Mouse (Mus musculus): ENCODE data around the gene Mzf1. TPM values are rescaled to one million over a fixed set of nuclear protein-coding genes. Genes with fewer than 3 reads are reported as not detected.

Gene Mzf1
- 0.81 and 1.2 TPM in 2 replicates for total RNA-seq (2017)

GRCm38 (mm10) chr7:13054287-13055010, at the start of gene Mzf1:
TSS of gene Mzf1 (minus strand) at chr7:13054764.
- ATAC-seq (replicated peaks in 1 of 2; ENCODE audit: insufficient read depth in 1 of 2, low FRiP score in 2 of 2, low TSS enrichment in 1 of 2, low read depth in 1 of 2, poor library complexity in 2 of 2, severe bottlenecking in 2 of 2), result peak; percentile 88 to 94

- no peak for ATAC-seq (replicated peaks in 1 of 2; ENCODE audit: insufficient read depth in 1 of 2, low FRiP score in 2 of 2, low TSS enrichment in 1 of 2, low read depth in 1 of 2, poor library complexity in 2 of 2, severe bottlenecking in 2 of 2)
These were observed 40.5 kb upstream of the Mzf1 start, which contains the start of gene Vmn1r85 for GRCm38 (mm10) chr7:13095073-13095472. TSS of gene Vmn1r85 (minus strand) at chr7:13095173.

- no peak for ATAC-seq (replicated peaks in 1 of 2; ENCODE audit: insufficient read depth in 1 of 2, low FRiP score in 2 of 2, low TSS enrichment in 1 of 2, low read depth in 1 of 2, poor library complexity in 2 of 2, severe bottlenecking in 2 of 2)
These were observed 17.7 kb upstream of the Mzf1 start for GRCm38 (mm10) chr7:13072293-13072692.

GRCm38 (mm10) chr7:13063399-13063798, 8.8 kb upstream of the Mzf1 start:
- 0 out of 4 replicates have a peak, but pooled peaks of 1 of the 2 experiments have one; percentile 32 for ATAC-seq (replicated peaks in 1 of 2; ENCODE audit: insufficient read depth in 1 of 2, low FRiP score in 2 of 2, low TSS enrichment in 1 of 2, low read depth in 1 of 2, poor library complexity in 2 of 2, severe bottlenecking in 2 of 2)

- ATAC-seq (replicated peaks in 1 of 2; ENCODE audit: insufficient read depth in 1 of 2, low FRiP score in 2 of 2, low TSS enrichment in 1 of 2, low read depth in 1 of 2, poor library complexity in 2 of 2, severe bottlenecking in 2 of 2), result no peak
These were observed 5.0 kb upstream of the Mzf1 start for GRCm38 (mm10) chr7:13059536-13059935.

GRCm38 (mm10) chr7:13056913-13057700, 2.5 kb upstream of the Mzf1 start:
- ATAC-seq (replicated peaks in 1 of 2; ENCODE audit: insufficient read depth in 1 of 2, low FRiP score in 2 of 2, low TSS enrichment in 1 of 2, low read depth in 1 of 2, poor library complexity in 2 of 2, severe bottlenecking in 2 of 2), result no peak

GRCm38 (mm10) chr7:13053961-13054286, 640 bp downstream of the Mzf1 start:
- no peak; a peak in 1 of 4 replicates for ATAC-seq (replicated peaks in 1 of 2; ENCODE audit: insufficient read depth in 1 of 2, low FRiP score in 2 of 2, low TSS enrichment in 1 of 2, low read depth in 1 of 2, poor library complexity in 2 of 2, severe bottlenecking in 2 of 2)

GRCm38 (mm10) chr7:13053501-13053900, 1.1 kb downstream of the Mzf1 start:
- ATAC-seq (replicated peaks in 1 of 2; ENCODE audit: insufficient read depth in 1 of 2, low FRiP score in 2 of 2, low TSS enrichment in 1 of 2, low read depth in 1 of 2, poor library complexity in 2 of 2, severe bottlenecking in 2 of 2), result no peak

GRCm38 (mm10) chr7:13053001-13053400, 1.6 kb downstream of the Mzf1 start:
- no peak for ATAC-seq (replicated peaks in 1 of 2; ENCODE audit: insufficient read depth in 1 of 2, low FRiP score in 2 of 2, low TSS enrichment in 1 of 2, low read depth in 1 of 2, poor library complexity in 2 of 2, severe bottlenecking in 2 of 2)

- ATAC-seq (replicated peaks in 1 of 2; ENCODE audit: insufficient read depth in 1 of 2, low FRiP score in 2 of 2, low TSS enrichment in 1 of 2, low read depth in 1 of 2, poor library complexity in 2 of 2, severe bottlenecking in 2 of 2), result peak; percentile 81 to 91
These were observed 8.5 kb downstream of the Mzf1 start for GRCm38 (mm10) chr7:13046084-13046483.

- no peak; a peak in 1 of 4 replicates for ATAC-seq (replicated peaks in 1 of 2; ENCODE audit: insufficient read depth in 1 of 2, low FRiP score in 2 of 2, low TSS enrichment in 1 of 2, low read depth in 1 of 2, poor library complexity in 2 of 2, severe bottlenecking in 2 of 2)
These were observed 10.3 kb downstream of the Mzf1 start for GRCm38 (mm10) chr7:13044254-13044625.

- peak; percentile 14 to 22; a peak in 1 of 4 replicates for ATAC-seq (replicated peaks in 1 of 2; ENCODE audit: insufficient read depth in 1 of 2, low FRiP score in 2 of 2, low TSS enrichment in 1 of 2, low read depth in 1 of 2, poor library complexity in 2 of 2, severe bottlenecking in 2 of 2)
These were observed 10.9 kb downstream of the Mzf1 start for GRCm38 (mm10) chr7:13043445-13044253.

- ATAC-seq (replicated peaks in 1 of 2; ENCODE audit: insufficient read depth in 1 of 2, low FRiP score in 2 of 2, low TSS enrichment in 1 of 2, low read depth in 1 of 2, poor library complexity in 2 of 2, severe bottlenecking in 2 of 2), result no peak
These were observed 11.5 kb downstream of the Mzf1 start for GRCm38 (mm10) chr7:13043120-13043444.

GRCm38 (mm10) chr7:13042511-13042910, 12.1 kb downstream of the Mzf1 start:
- no peak for ATAC-seq (replicated peaks in 1 of 2; ENCODE audit: insufficient read depth in 1 of 2, low FRiP score in 2 of 2, low TSS enrichment in 1 of 2, low read depth in 1 of 2, poor library complexity in 2 of 2, severe bottlenecking in 2 of 2)

- no peak for ATAC-seq (replicated peaks in 1 of 2; ENCODE audit: insufficient read depth in 1 of 2, low FRiP score in 2 of 2, low TSS enrichment in 1 of 2, low read depth in 1 of 2, poor library complexity in 2 of 2, severe bottlenecking in 2 of 2)
These were observed 13.3 kb downstream of the Mzf1 start for GRCm38 (mm10) chr7:13041256-13041655.

- no peak for ATAC-seq (replicated peaks in 1 of 2; ENCODE audit: insufficient read depth in 1 of 2, low FRiP score in 2 of 2, low TSS enrichment in 1 of 2, low read depth in 1 of 2, poor library complexity in 2 of 2, severe bottlenecking in 2 of 2)
These were observed 15.4 kb downstream of the Mzf1 start for GRCm38 (mm10) chr7:13039181-13039580.

- peak; percentile 17 to 38; a peak in 3 of 4 replicates for ATAC-seq (replicated peaks in 1 of 2; ENCODE audit: insufficient read depth in 1 of 2, low FRiP score in 2 of 2, low TSS enrichment in 1 of 2, low read depth in 1 of 2, poor library complexity in 2 of 2, severe bottlenecking in 2 of 2)
These were observed 15.9 kb downstream of the Mzf1 start for GRCm38 (mm10) chr7:13038621-13039169.

Data from hematopoietic stem cell, adult 5-6 weeks (primary cell).